Mouse (Mus musculus) G1E (cell line): Measurements from ENCODE around the gene BC048679.

Source experiments
- CTCF ChIP-seq: IDR thresholded peaks from 2 replicates; pipeline ENCODE4 v1.5.1; 2012; ENCODE audit warnings: low read depth, low read length, inconsistent platforms, mixed read lengths
- GATA1 ChIP-seq: IDR thresholded peaks from 2 replicates; pipeline ENCODE4 v1.6.1; 2012; ENCODE audit warnings: borderline replicate concordance, low read length, inconsistent platforms, mixed read lengths
- TAL1 ChIP-seq: conservative IDR thresholded peaks from 2 replicates; pipeline ENCODE4 v1.6.1; 2012; ENCODE audit warnings: low read depth, low read length, inconsistent platforms, mixed read lengths

DNA sequence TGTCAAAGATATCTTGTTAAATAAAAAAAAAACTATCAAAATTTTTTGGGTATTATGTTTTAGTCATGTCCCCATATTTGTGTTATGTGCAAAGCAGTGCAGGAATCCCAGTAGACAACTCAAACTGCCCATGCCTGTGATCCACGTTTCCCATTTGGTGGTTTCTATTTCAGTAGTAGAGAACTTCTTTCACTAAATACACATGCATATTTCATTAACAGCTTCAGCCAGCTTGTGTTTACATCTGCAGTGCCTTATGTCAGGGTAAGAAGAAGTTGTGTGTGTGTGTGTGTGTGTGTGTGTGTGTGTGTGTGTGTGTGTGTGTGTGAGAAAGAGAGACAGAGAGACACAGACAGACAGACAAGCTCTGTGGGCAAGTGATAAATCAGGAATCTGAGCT lies 33.4 kb upstream of the BC048679 start:
- no peak for TF ChIP-seq CTCF
- no peak for TF ChIP-seq GATA1
- no peak for TF ChIP-seq TAL1
